Mouse (Mus musculus) mesoderm, embryonic 11.5 days (tissue): ENCODE data around the gene Tspan31.
"Not testable (repeated sequence)": the region's sequence is repeated elsewhere in the genome, so short reads cannot be mapped to it uniquely, and the experiment has no call there.

Experiments used
- DNase-seq: peaks from one replicate; pipeline ENCODE4 v3.0.0-alpha.2; 2012; ENCODE audit warnings: low read depth, low spot score

The Tspan31 gene

GRCm38 (mm10) chr10:127065981-127066380, 4.1 kb downstream of the Tspan31 start:
- DNase-seq: no peak

- no peak for DNase-seq
These were observed 5.9 kb downstream of the Tspan31 start for GRCm38 (mm10) chr10:127063913-127064870.

GRCm38 (mm10) chr10:127063239-127063872, 6.7 kb downstream of the Tspan31 start, which contains the start of gene Cdk4:
TSS of gene Cdk4 (plus strand) at chr10:127063534.
- DNase-seq: peak; percentile 99

GRCm38 (mm10) chr10:127062503-127062902, 7.6 kb downstream of the Tspan31 start:
- no peak for DNase-seq

GRCm38 (mm10) chr10:127062101-127062500, 8.0 kb downstream of the Tspan31 start:
- DNase-seq: not testable (repeated sequence)

- DNase-seq: no peak
These were observed 8.6 kb downstream of the Tspan31 start for GRCm38 (mm10) chr10:127061513-127061912.

- no peak for DNase-seq
These were observed 9.0 kb downstream of the Tspan31 start for GRCm38 (mm10) chr10:127061085-127061484.

GRCm38 (mm10) chr10:127059968-127060916, 9.8 kb downstream of the Tspan31 start, which contains the start of gene March9:
TSS of gene March9 (minus strand) at chr10:127060184.
- DNase-seq: no peak

GRCm38 (mm10) chr10:127059174-127059967, 10.7 kb downstream of the Tspan31 start:
- DNase-seq: no peak

GRCm38 (mm10) chr10:127058708-127059107, 11.4 kb downstream of the Tspan31 start:
- DNase-seq: no peak

- DNase-seq: peak; percentile 88
These were observed 11.9 kb downstream of the Tspan31 start for GRCm38 (mm10) chr10:127058161-127058560.

GRCm38 (mm10) chr10:127056490-127056889, 13.6 kb downstream of the Tspan31 start:
- no peak for DNase-seq

GRCm38 (mm10) chr10:127055406-127055805, 14.7 kb downstream of the Tspan31 start:
- no peak for DNase-seq

GRCm38 (mm10) chr10:127054646-127055045, 15.4 kb downstream of the Tspan31 start:
- no peak for DNase-seq

GRCm38 (mm10) chr10:127050119-127050474, 20.0 kb downstream of the Tspan31 start:
- DNase-seq: no peak

- no peak for DNase-seq
These were observed 20.5 kb downstream of the Tspan31 start for GRCm38 (mm10) chr10:127049395-127050118.

- no peak for DNase-seq
These were observed 21.3 kb downstream of the Tspan31 start for GRCm38 (mm10) chr10:127048608-127049394.

GRCm38 (mm10) chr10:127047954-127048353, 22.1 kb downstream of the Tspan31 start, which contains the start of gene Cyp27b1:
TSS of gene Cyp27b1 (plus strand) at chr10:127048250.
- no peak for DNase-seq

GRCm38 (mm10) chr10:127043187-127043586, 26.9 kb downstream of the Tspan31 start:
- no peak for DNase-seq
